In genomic region chr13:25144093-25144492, GRCm38 (mm10) we compare ENCODE assay signal across 32 mouse cellular contexts.
DNase-seq lines count a peak whose midpoint lies in the region; ATAC-seq and TF ChIP-seq lines count a peak whose summit lies in the region.
"Had no signal": no experiment of that assay in that cellular context is flagged by ENCODE, and none has a peak within 500 bp of the region (broad histone marks: within the 10 kb centered on the region; RNA-seq: fewer than 3 reads in every experiment).

No protein-coding gene starts in this region.

- no peaks in the 10 kb centered on the region for H3K9me3 ChIP-seq in hindbrain, postnatal 0 days (ENCODE audit: low read length)
- H3K9me3 ChIP-seq in hindbrain, embryonic 13.5 days: no peaks in the 10 kb centered on the region
- no peaks in the 10 kb centered on the region for H3K9me3 ChIP-seq in liver, postnatal 0 days (ENCODE audit: low read length)
- no peaks in the 10 kb centered on the region; the same call in 1 of the 2 replicates for H3K9me3 ChIP-seq in liver, embryonic 11.5 days (ENCODE audit: control insufficient read depth, low read length)
- H3K9me3 ChIP-seq: embryonic facial prominence, embryonic 12.5 days; forebrain, embryonic 15.5 days; kidney, embryonic 15.5 days; neural tube, embryonic 12.5 days had no signal

- ATAC-seq in hindbrain, postnatal 0 days: no peak
- ATAC-seq in hindbrain, embryonic 13.5 days (ENCODE audit: low FRiP score): no peak
- no peak for ATAC-seq in liver, postnatal 0 days
- no peak for ATAC-seq in liver, embryonic 11.5 days (replicated peaks; ENCODE audit: low FRiP score)
- ATAC-seq: activated CD4-positive, CD25-positive, alpha-beta regulatory T cell, adult 4 months; CD4-positive, CD25-positive, alpha-beta regulatory T cell, adult 4 months; forebrain, embryonic 15.5 days; hindbrain, embryonic 16.5 days; intestine, embryonic 16.5 days; midbrain, embryonic 16.5 days had no signal

- TF ChIP-seq CTCF in hindbrain, postnatal 0 days (IDR thresholded peaks at IDR 0.05; ENCODE audit: low read depth): 0 out of 2 replicates have a peak, but pooled peaks have one; percentile 25
- TF ChIP-seq CTCF in liver, postnatal 0 days (IDR thresholded peaks at IDR 0.05; ENCODE audit: low read depth): 0 out of 2 replicates have a peak, but pooled peaks have one; percentile 16

- intact Hi-C loops in left cerebral cortex, postnatal 10 days (cut with DNase I): no loop called here

- H3K27ac ChIP-seq in hindbrain, postnatal 0 days: no peak overlapping the region
- H3K27ac ChIP-seq in hindbrain, embryonic 13.5 days: no peak overlapping the region
- H3K27ac ChIP-seq in liver, postnatal 0 days (ENCODE audit: low read depth): no peak overlapping the region
- no peak overlapping the region for H3K27ac ChIP-seq in liver, embryonic 11.5 days (ENCODE audit: low read depth, low read length)
- H3K27ac ChIP-seq: embryonic facial prominence, embryonic 12.5 days; forebrain, embryonic 15.5 days; hindbrain, embryonic 10.5 days; kidney, embryonic 15.5 days; neural tube, embryonic 12.5 days had no signal

- 66% methylated on average over 2 of the region's 2 CpGs for WGBS in hindbrain, postnatal 0 days
- WGBS in hindbrain, embryonic 13.5 days: 69% methylated on average over 2 of the region's 2 CpGs
- WGBS in liver, postnatal 0 days (ENCODE audit: insufficient replicate concordance): 71% methylated on average over 2 of the region's 2 CpGs
- 58% methylated on average over 2 of the region's 2 CpGs for WGBS in liver, embryonic 11.5 days

- no peaks in the 10 kb centered on the region for H3K27me3 ChIP-seq in hindbrain, postnatal 0 days (ENCODE audit: insufficient read depth, low read length)
- H3K27me3 ChIP-seq in hindbrain, embryonic 13.5 days: no peaks in the 10 kb centered on the region
- no peaks in the 10 kb centered on the region for H3K27me3 ChIP-seq in liver, postnatal 0 days (ENCODE audit: insufficient read depth, low read length)
- no peaks in the 10 kb centered on the region for H3K27me3 ChIP-seq in liver, embryonic 11.5 days (replicated peaks; ENCODE audit: control insufficient read depth, insufficient read depth, low read length)
- H3K27me3 ChIP-seq: embryonic facial prominence, embryonic 12.5 days; forebrain, embryonic 15.5 days; kidney, embryonic 15.5 days; neural tube, embryonic 12.5 days had no signal

- DNase-seq in hindbrain, postnatal 0 days (ENCODE audit: low spot score): no peak
- no peak for DNase-seq in liver, postnatal 0 days
- DNase-seq in liver, embryonic 11.5 days (ENCODE audit: low spot score): no peak
- DNase-seq in ES-CJ7 (ENCODE audit: low read depth, low spot score): peak; percentile 28
- DNase-seq in ZHBTc4 (ENCODE audit: low read depth, low spot score): peak; percentile 12
- DNase-seq in left cerebral cortex, postnatal 10 days (ENCODE audit: extremely low spot score in 1 of 2, low spot score in 2 of 2): no peak
- DNase-seq in c-Kit-positive CD71-positive TER-119-positive erythroid progenitor cells, embryonic 14.5 days (ENCODE audit: low spot score): no peak
- DNase-seq: adrenal gland, adult 2 months; adrenal gland, postnatal 36 days; cerebellum, adult 11 months; cerebellum, adult 9-11 months; embryo, embryonic 11 days; gastrocnemius, postnatal 10 days; heart, postnatal 14 days; kidney, postnatal 4 days; lung, adult 18-20 months; lung, postnatal 10 days; right cerebral cortex, postnatal 4 days; thymus, postnatal 4 days had no signal

- TF ChIP-seq EP300 in liver, postnatal 0 days (IDR thresholded peaks at IDR 0.05; ENCODE audit: low read depth): no peak

- no peaks in the 10 kb centered on the region for H3K4me1 ChIP-seq in hindbrain, postnatal 0 days (ENCODE audit: insufficient read depth, low read length)
- H3K4me1 ChIP-seq in hindbrain, embryonic 13.5 days (replicated peaks): no peaks in the 10 kb centered on the region
- H3K4me1 ChIP-seq in liver, postnatal 0 days (ENCODE audit: insufficient read depth): no peaks in the 10 kb centered on the region
- no peaks in the 10 kb centered on the region for H3K4me1 ChIP-seq in liver, embryonic 11.5 days (replicated peaks; ENCODE audit: control insufficient read depth, insufficient read depth, low read length)
- H3K4me1 ChIP-seq: embryonic facial prominence, embryonic 12.5 days; forebrain, embryonic 15.5 days; hindbrain, embryonic 10.5 days; kidney, embryonic 15.5 days; neural tube, embryonic 12.5 days had no signal

- H3K36me3 ChIP-seq in hindbrain, postnatal 0 days (ENCODE audit: insufficient read depth, low read length): no peaks in the 10 kb centered on the region
- no peaks in the 10 kb centered on the region for H3K36me3 ChIP-seq in hindbrain, embryonic 13.5 days
- no peaks in the 10 kb centered on the region for H3K36me3 ChIP-seq in liver, postnatal 0 days (replicated peaks; ENCODE audit: insufficient read depth, low read length)
- H3K36me3 ChIP-seq in liver, embryonic 11.5 days (ENCODE audit: control insufficient read depth, insufficient read depth, low read length): no peaks in the 10 kb centered on the region
- H3K36me3 ChIP-seq: embryonic facial prominence, embryonic 12.5 days; forebrain, embryonic 15.5 days; hindbrain, embryonic 10.5 days; kidney, embryonic 15.5 days; neural tube, embryonic 12.5 days had no signal

- H3K4me2 ChIP-seq in hindbrain, postnatal 0 days (ENCODE audit: low read depth, low read length): no peak overlapping the region
- H3K4me2 ChIP-seq in hindbrain, embryonic 13.5 days: no peak overlapping the region
- H3K4me2 ChIP-seq in liver, postnatal 0 days (ENCODE audit: low read depth, low read length): no peak overlapping the region
- H3K4me2 ChIP-seq in liver, embryonic 11.5 days: no peak overlapping the region
- H3K4me2 ChIP-seq: embryonic facial prominence, embryonic 12.5 days; forebrain, embryonic 15.5 days; kidney, embryonic 15.5 days; midbrain, embryonic 11.5 days; neural tube, embryonic 12.5 days had no signal

- H3K9ac ChIP-seq in hindbrain, postnatal 0 days (replicated peaks; ENCODE audit: low read length): no peak overlapping the region
- H3K9ac ChIP-seq in hindbrain, embryonic 13.5 days: no peak overlapping the region
- H3K9ac ChIP-seq in liver, postnatal 0 days (replicated peaks): no peak overlapping the region
- H3K9ac ChIP-seq in liver, embryonic 11.5 days (ENCODE audit: low read depth, low read length): no peak overlapping the region
- H3K9ac ChIP-seq: embryonic facial prominence, embryonic 12.5 days; forebrain, embryonic 15.5 days; kidney, embryonic 15.5 days; neural tube, embryonic 12.5 days had no signal

- H3K4me3 ChIP-seq in hindbrain, postnatal 0 days (ENCODE audit: low read length): no peak overlapping the region
- H3K4me3 ChIP-seq in hindbrain, embryonic 13.5 days: no peak overlapping the region
- no peak overlapping the region for H3K4me3 ChIP-seq in liver, postnatal 0 days (ENCODE audit: low read depth, low read length)
- no peak overlapping the region for H3K4me3 ChIP-seq in liver, embryonic 11.5 days (ENCODE audit: low read depth, low read length)
- H3K4me3 ChIP-seq: embryonic facial prominence, embryonic 12.5 days; forebrain, embryonic 15.5 days; hindbrain, embryonic 10.5 days; kidney, embryonic 15.5 days; myocyte; neural tube, embryonic 12.5 days had no signal

Comparison
In these comparisons a context has a peak if more than half of its experiments do, and no peak if none do; other contexts are left out.
1. DNase-seq: peak in ES-CJ7 (single experiment) and ZHBTc4 (single experiment); none in hindbrain, postnatal 0 days (single experiment), liver, postnatal 0 days (single experiment), liver, embryonic 11.5 days (single experiment), left cerebral cortex, postnatal 10 days (0 of 2) and c-Kit-positive CD71-positive TER-119-positive erythroid progenitor cells, embryonic 14.5 days (single experiment).